Mouse (Mus musculus): ENCODE data around the gene Cyp2b13.
"Not testable (repeated sequence)": the region's sequence is repeated elsewhere in the genome, so short reads cannot be mapped to it uniquely, and the experiment has no call there.

- not testable (repeated sequence) for TF ChIP-seq POLR2A (IDR thresholded peaks at IDR 0.05; ENCODE audit: insufficient read depth, low read length); CTCF (IDR thresholded peaks at IDR 0.05; ENCODE audit: low read depth, low read length)
These were observed 6.2 kb upstream of the Cyp2b13 start for GRCm38 (mm10) chr7:26054885-26055630.
